Mouse (Mus musculus): Measurements from ENCODE around the gene Aff1.

GRCm38 (mm10) chr5:103807637-103808312 is 115.6 kb downstream of the Aff1 start:
- TF ChIP-seq EP300 (IDR thresholded peaks at IDR 0.05; ENCODE audit: low read depth) (no peak), CTCF (IDR thresholded peaks at IDR 0.05; ENCODE audit: low read depth) (no peak)
